Mouse (Mus musculus) testis, adult 2 months (tissue): ENCODE measurements around the gene Bag6. TPM values are rescaled to one million over a fixed set of nuclear protein-coding genes. Genes with fewer than 3 reads are reported as not detected.
A peak's percentile ranks its signal among the peaks of the same experiment; 100 is the strongest.

Experiments used
- H3K27ac ChIP-seq: fragments of 200-500 bp; 2 replicates; pipeline ENCODE4 v1.5.1; 2012; ENCODE audit warnings: low read depth, low read length; ENCODE audit not compliant: control insufficient read depth, insufficient read depth
- H3K27me3 ChIP-seq: fragments of 200-500 bp; 2 replicates; pipeline ENCODE4 v1.6.1; 2012; ENCODE audit warnings: mild to moderate bottlenecking, low read length, moderate library complexity; ENCODE audit not compliant: control insufficient read depth, insufficient read depth
- H3K36me3 ChIP-seq: fragments of 200-500 bp; 2 replicates; pipeline ENCODE4 v1.6.1; 2012; ENCODE audit warnings: mild to moderate bottlenecking, low read length; ENCODE audit not compliant: control insufficient read depth, insufficient read depth
- H3K4me1 ChIP-seq: fragments of 200-500 bp; 2 replicates; pipeline ENCODE4 v1.6.1; 2012; ENCODE audit warnings: low read length; ENCODE audit not compliant: control insufficient read depth, insufficient read depth
- H3K4me3 ChIP-seq: fragments of 200-500 bp; 2 replicates; pipeline ENCODE4 v1.5.1; 2012; ENCODE audit warnings: low read depth, mild to moderate bottlenecking, low read length, moderate library complexity, mixed read lengths; ENCODE audit not compliant: control insufficient read depth
- CTCF ChIP-seq: fragments of 200-500 bp; IDR thresholded peaks from 2 replicates; pipeline ENCODE4 v1.5.1; 2012; ENCODE audit warnings: low read depth, mild to moderate bottlenecking, inconsistent platforms, low read length, moderate library complexity; ENCODE audit not compliant: control insufficient read depth, insufficient read depth, insufficient replicate concordance
- POLR2A ChIP-seq: fragments of 200-500 bp; IDR thresholded peaks from 2 replicates; pipeline ENCODE4 v1.6.1; 2012; ENCODE audit warnings: low read depth, mild to moderate bottlenecking, inconsistent platforms, low read length, moderate library complexity; ENCODE audit not compliant: control insufficient read depth
- polyA plus RNA-seq: library from polyadenylated mRNA; depleted of rRNA; stranded (reverse); fragments of >200 nt; gene quantifications from 2 replicates; pipeline ENCODE4 v1.2.3, GENCODE M21; 2012

Bag6 gene
- polyA plus RNA-seq, 1 experiment = 709 TPM

- no peak for TF ChIP-seq CTCF
- TF ChIP-seq POLR2A = peak; percentile 88
- peak within 1 kb of the TSS; percentile 94 for H3K4me3 ChIP-seq
These were observed 29.8 kb downstream of the Bag6 start, which contains the start of gene Prrc2a for GRCm38 (mm10) chr17:35164568-35165450. Prrc2a (minus strand) TSS chr17:35164897.

GRCm38 (mm10) chr17:35165451-35166155, 30.6 kb downstream of the Bag6 start:
- Histone ChIP-seq H3K4me1 (peaks cover 4% of the 10 kb centered on the region), H3K36me3 (peaks cover 3% of the 10 kb centered on the region), H3K4me3 (peak overlapping the region; percentile 82), H3K27me3 (no peaks in the 10 kb centered on the region), H3K27ac (peak overlapping the region; percentile 93)
- TF ChIP-seq POLR2A = no peak
- TF ChIP-seq CTCF = no peak

More at GRCm38 (mm10) chr17:35164568-35165450, 29.8 kb downstream of the Bag6 start, which contains the start of gene Prrc2a:
- peaks cover 3% of the 10 kb centered on the region for H3K36me3 ChIP-seq
- H3K4me1 ChIP-seq = peaks cover 4% of the 10 kb centered on the region
- peak within 1 kb of the TSS; percentile 99 for H3K27ac ChIP-seq
- H3K27me3 ChIP-seq = no peaks in the 10 kb centered on the region

DNA sequence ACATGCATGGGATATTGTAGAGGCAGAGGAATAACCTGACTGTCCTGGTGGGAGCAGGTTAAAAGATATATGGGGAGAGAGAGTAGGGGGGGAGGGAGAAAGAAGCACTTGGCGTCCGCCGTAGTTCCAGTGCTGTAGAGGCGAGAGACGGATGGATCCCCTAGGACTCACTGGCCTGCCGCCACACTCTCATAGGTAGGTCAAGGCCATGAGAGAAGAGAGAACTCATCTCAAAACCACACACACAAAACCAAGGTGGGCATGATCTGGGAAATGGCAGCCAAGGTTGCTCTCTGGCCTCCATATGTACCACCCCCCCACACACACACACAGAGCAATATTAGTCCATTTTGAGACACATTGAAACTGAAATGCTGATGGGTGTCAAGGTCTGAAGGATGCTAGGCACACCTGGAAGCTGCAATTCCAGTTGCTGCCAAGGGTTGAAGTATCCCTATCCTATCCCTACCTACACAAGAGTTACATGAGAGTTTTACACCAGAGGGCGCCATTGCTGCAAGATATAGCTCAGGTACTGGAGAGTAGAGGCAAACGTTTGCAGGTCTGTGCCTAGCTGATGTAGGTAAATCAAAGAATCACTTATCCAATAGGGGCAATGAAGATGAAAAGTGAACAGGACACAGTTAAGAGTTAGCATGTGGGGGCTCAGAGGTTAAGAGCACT, 31.5 kb downstream of the Bag6 start:
- Histone ChIP-seq H3K4me3 (peak overlapping the region; percentile 58), H3K27ac (no peak overlapping the region), H3K36me3 (peaks cover 1% of the 10 kb centered on the region), H3K4me1 (peaks cover 4% of the 10 kb centered on the region), H3K27me3 (no peaks in the 10 kb centered on the region)
- TF ChIP-seq POLR2A (no peak), CTCF (no peak)

DNA sequence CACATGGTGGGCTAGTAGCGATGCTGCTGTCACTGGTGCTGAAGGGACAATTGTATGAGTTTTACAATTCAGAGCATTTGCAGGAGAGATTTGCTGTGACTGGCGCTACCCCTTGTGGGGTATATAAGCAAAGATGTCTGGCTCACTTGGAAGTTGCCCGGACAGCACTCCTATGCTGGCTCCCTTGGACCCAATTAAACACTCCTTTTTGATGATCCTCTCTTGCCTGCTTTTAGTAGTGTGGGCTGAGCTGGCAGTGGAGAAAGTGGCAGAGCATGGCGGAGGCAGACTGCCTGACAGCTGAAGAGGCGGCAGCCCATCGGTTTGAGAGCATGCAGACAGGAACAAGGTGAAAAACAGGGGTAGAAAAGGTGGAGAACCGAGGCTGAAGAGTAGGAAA, 32.8 kb downstream of the Bag6 start:
- Histone ChIP-seq H3K4me1 (peaks cover 3% of the 10 kb centered on the region; the same call in 1 of the 2 replicates), H3K27me3 (no peaks in the 10 kb centered on the region), H3K4me3 (no peak overlapping the region; the same call in 1 of the 2 replicates), H3K27ac (no peak overlapping the region), H3K36me3 (peaks cover 1% of the 10 kb centered on the region)
- no peak for TF ChIP-seq CTCF

DNA sequence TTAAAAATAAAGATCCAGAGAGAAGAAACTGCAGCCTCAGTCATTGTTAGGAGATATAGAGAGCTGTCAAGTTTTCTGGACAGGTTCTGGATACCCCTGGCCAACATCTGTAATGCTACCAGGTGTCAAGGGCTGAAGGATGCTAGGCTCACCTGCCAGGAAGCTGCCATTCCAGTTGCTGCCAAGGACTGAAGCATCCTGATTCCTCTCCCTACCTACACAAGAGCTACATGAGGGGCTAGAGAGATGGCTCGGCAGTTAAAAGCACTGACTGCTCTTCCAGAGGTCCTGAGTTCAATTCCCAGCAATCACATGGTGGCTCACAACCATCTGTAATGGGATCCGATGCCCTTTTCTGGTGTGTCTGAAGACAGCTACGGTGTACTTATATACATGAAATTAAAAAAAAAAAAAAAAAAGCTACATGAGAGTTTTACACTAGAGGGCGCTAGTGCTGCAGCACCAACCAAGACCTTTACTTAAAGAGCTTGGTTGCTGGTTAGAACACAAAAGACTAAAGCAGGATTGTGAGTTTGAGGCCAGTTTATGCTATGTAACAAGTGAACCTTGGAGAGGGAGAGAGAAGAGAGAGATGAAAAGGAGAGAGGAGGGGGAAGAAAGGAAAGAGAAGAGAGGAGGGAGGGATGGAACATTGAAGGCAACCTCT, 33.7 kb downstream of the Bag6 start:
- Histone ChIP-seq H3K4me1 (no peaks in the 10 kb centered on the region), H3K27me3 (no peaks in the 10 kb centered on the region), H3K27ac (no peak overlapping the region), H3K36me3 (peaks cover 1% of the 10 kb centered on the region), H3K4me3 (no peak overlapping the region)
- TF ChIP-seq POLR2A = no peak
- no peak for TF ChIP-seq CTCF

GRCm38 (mm10) chr17:35172445-35173234, 37.7 kb downstream of the Bag6 start:
- Histone ChIP-seq H3K36me3 (no peaks in the 10 kb centered on the region), H3K4me1 (no peaks in the 10 kb centered on the region), H3K27me3 (no peaks in the 10 kb centered on the region), H3K4me3 (peak overlapping the region; percentile 81), H3K27ac (peak overlapping the region; percentile 39)
- TF ChIP-seq POLR2A = no peak
- no peak for TF ChIP-seq CTCF
